In genomic region chrX:103521221-103521716, GRCm38 (mm10) we compare ENCODE assay signal across 21 mouse cellular contexts.
A peak's percentile ranks its signal among the peaks of the same experiment; 100 is the strongest.
DNase-seq lines count a peak whose midpoint lies in the region; ATAC-seq and TF ChIP-seq lines count a peak whose summit lies in the region.
"Had no signal": no experiment of that assay in that cellular context is flagged by ENCODE, and none has a peak within 500 bp of the region (broad histone marks: within the 10 kb centered on the region; RNA-seq: fewer than 3 reads in every experiment).

No protein-coding gene starts in this region.

- no peaks in the 10 kb centered on the region for H3K27me3 ChIP-seq in CH12.LX (replicated peaks)
- H3K27me3 ChIP-seq: embryonic facial prominence, embryonic 13.5 days; forebrain, embryonic 12.5 days; heart, embryonic 13.5 days; hindbrain, embryonic 12.5 days had no signal

- peak; percentile 7 for DNase-seq in kidney, postnatal 14 days
- DNase-seq in kidney, postnatal 10 days: no peak
- DNase-seq in CH12.LX (ENCODE audit: extremely low read depth): peak; percentile 35
- no peak for DNase-seq in right cerebral cortex, postnatal 36 days (ENCODE audit: low spot score in 2 of 2)
- no peak for DNase-seq in Muller cell, postnatal 12 days (ENCODE audit: inconsistent ontology term)
- no peak for DNase-seq in frontal cortex, postnatal 14 days (ENCODE audit: low spot score in 2 of 2)
- DNase-seq: adrenal gland, adult 2 months; adrenal gland, postnatal 25 days; cerebellum, adult 11 months; cerebellum, adult 9-10 months; cerebellum, postnatal 25 days; gastrocnemius, postnatal 25 days; heart, postnatal 36 days had no signal

- H3K4me2 ChIP-seq in CH12.LX (ENCODE audit: insufficient read depth, low read depth, poor library complexity, severe bottlenecking): peak overlapping the region; percentile 36
- H3K4me2 ChIP-seq: embryonic facial prominence, embryonic 13.5 days; forebrain, embryonic 12.5 days; heart, embryonic 13.5 days; hindbrain, embryonic 12.5 days had no signal

- peaks cover 4 to 16% of the 10 kb centered on the region in 2 experiments; a peak in 3 of 4 replicates for H3K4me1 ChIP-seq in CH12.LX (ENCODE audit: control insufficient read depth in 1 of 2, insufficient read depth in 2 of 2)
- H3K4me1 ChIP-seq: embryonic facial prominence, embryonic 13.5 days; forebrain, embryonic 12.5 days; heart, embryonic 13.5 days; hindbrain, embryonic 12.5 days had no signal

- no peak overlapping the region for H3K27ac ChIP-seq in CH12.LX (ENCODE audit: insufficient read depth, low read depth)
- H3K27ac ChIP-seq: embryonic facial prominence, embryonic 13.5 days; forebrain, embryonic 12.5 days; heart, embryonic 13.5 days; hindbrain, embryonic 12.5 days had no signal

- TF ChIP-seq EP300 in CH12.LX (IDR thresholded peaks at IDR 0.05; ENCODE audit: low read length): no peak

- TF ChIP-seq RAD21 in CH12.LX (IDR thresholded peaks at IDR 0.05; ENCODE audit: low read depth, low read length): no peak

- no peaks in the 10 kb centered on the region for H3K36me3 ChIP-seq in CH12.LX (replicated peaks in 1 of 2; ENCODE audit: control insufficient read depth in 1 of 2, insufficient read depth in 1 of 2, low read length in 1 of 2)
- H3K36me3 ChIP-seq: embryonic facial prominence, embryonic 13.5 days; forebrain, embryonic 12.5 days; heart, embryonic 13.5 days; hindbrain, embryonic 12.5 days had no signal

- H3K9ac ChIP-seq in CH12.LX (ENCODE audit: insufficient read depth, low read depth): 0 out of 2 replicates have a peak overlapping the region, but pooled peaks have one; percentile 26
- H3K9ac ChIP-seq: embryonic facial prominence, embryonic 13.5 days; forebrain, embryonic 12.5 days; heart, embryonic 13.5 days; hindbrain, embryonic 12.5 days had no signal

- dilution Hi-C loops in CH12.LX (cut with MboI; ENCODE audit: extremely low pct_ligation_motif_present, extremely low pct_unique_long_range_greater_than_20kb, low sequenced_read_pairs): no loop called here

- TF ChIP-seq POLR2A in CH12.LX (IDR thresholded peaks at IDR 0.05; ENCODE audit: low read depth, low read length): no peak

- H3K4me3 ChIP-seq in CH12.LX (replicated peaks in 1 of 3; ENCODE audit: low read depth in 2 of 3, low read length in 2 of 3, poor library complexity in 1 of 3): no peak overlapping the region
- H3K4me3 ChIP-seq: embryonic facial prominence, embryonic 13.5 days; forebrain, embryonic 12.5 days; heart, embryonic 13.5 days; hindbrain, embryonic 12.5 days had no signal

- H3K9me3 ChIP-seq in CH12.LX (replicated peaks; ENCODE audit: low read length): no peaks in the 10 kb centered on the region
- H3K9me3 ChIP-seq: embryonic facial prominence, embryonic 13.5 days; forebrain, embryonic 12.5 days; heart, embryonic 13.5 days; hindbrain, embryonic 12.5 days had no signal

- H3K79me2 ChIP-seq in CH12.LX (replicated peaks; ENCODE audit: control insufficient read depth, extremely low read depth, insufficient read depth, poor library complexity, severe bottlenecking): no peaks in the 10 kb centered on the region

- ATAC-seq in granulocyte monocyte progenitor cell, adult 5-6 weeks (replicated peaks; ENCODE audit: poor library complexity, severe bottlenecking): peak; percentile 79
- peak; percentile 61 for ATAC-seq in megakaryocyte progenitor cell, adult 5-6 weeks (replicated peaks; ENCODE audit: poor library complexity)
- ATAC-seq: forebrain, embryonic 16.5 days; hindbrain, embryonic 16.5 days had no signal

- in situ Hi-C loops in CH12.LX (cut with MboI; ENCODE audit: low pct_ligation_motif_present, low pct_unique_long_range_greater_than_20kb, low sequenced_read_pairs): no loop called here

- TF ChIP-seq CTCF in CH12.LX (conservative IDR thresholded peaks at IDR 0.05 in 1 of 2, IDR thresholded peaks at IDR 0.05 in 1 of 2; ENCODE audit: low read depth in 2 of 2, low read length in 2 of 2): no peak

TF ChIP-seq in CH12.LX, 34 proteins besides CTCF, POLR2A, EP300 and RAD21:
- TF ChIP-seq PAX5 (IDR thresholded peaks at IDR 0.05; ENCODE audit: low read length): no peak
- TF ChIP-seq JUN (IDR thresholded peaks at IDR 0.05; ENCODE audit: insufficient read depth, low read depth, low read length): no peak
- no peak for TF ChIP-seq JUND (conservative IDR thresholded peaks at IDR 0.05; ENCODE audit: low read depth, low read length)
- TF ChIP-seq KAT2A (IDR thresholded peaks at IDR 0.05; ENCODE audit: insufficient replicate concordance, low read length): no peak
- TF ChIP-seq TCF12 (IDR thresholded peaks at IDR 0.05; ENCODE audit: low read depth, low read length): no peak
- TF ChIP-seq CHD2 (IDR thresholded peaks at IDR 0.05; ENCODE audit: low read length): peak; percentile 58; the same call in 1 of the 2 replicates
- no peak for TF ChIP-seq MAFK (IDR thresholded peaks at IDR 0.05; ENCODE audit: insufficient replicate concordance, low read length)

Comparison
In these comparisons a context has a peak if more than half of its experiments do, and no peak if none do; other contexts are left out.
1. DNase-seq: peak in kidney, postnatal 14 days (single experiment) and CH12.LX (single experiment); none in kidney, postnatal 10 days (single experiment), right cerebral cortex, postnatal 36 days (0 of 2), Muller cell, postnatal 12 days (single experiment) and frontal cortex, postnatal 14 days (0 of 2).